Mouse (Mus musculus) gastrocnemius, postnatal 14 days (tissue): ENCODE data around the gene Dab2. TPM values are rescaled to one million over a fixed set of nuclear protein-coding genes. Genes with fewer than 3 reads are reported as not detected.

Experiments
- DNase-seq: peaks from one replicate; pipeline ENCODE4 v3.0.0; 2021; ENCODE audit warnings: mixed read lengths
- intact Hi-C: fragments of 180-260 bp; cut with DNase I; formaldehyde crosslinking; loops from one replicate; pipeline ENCODE4 v1.15.1; 2025; ENCODE audit warnings: low total_unique reads
- total RNA-seq, 2 experiments: library from RNA; stranded (reverse); gene quantifications; 2 replicates each; pipeline ENCODE4 v1.2.3; 2021

Gene Dab2
- total RNA-seq, 2 experiments from 2014 or later, result 19.5 to 31.1 TPM

GRCm38 (mm10) chr15:6444452-6444851 lies 144.9 kb downstream of the Dab2 start:
- DNase-seq, result no peak
- intact Hi-C loops, result no loop called here

GRCm38 (mm10) chr15:6445135-6445534 lies 145.5 kb downstream of the Dab2 start, which contains the start of gene C9:
TSS of gene C9 (plus strand) at chr15:6445327.
- intact Hi-C loops, result no loop called here
- DNase-seq, result no peak

- intact Hi-C loops, result no loop called here
- no peak for DNase-seq
These were observed 146.6 kb downstream of the Dab2 start for GRCm38 (mm10) chr15:6446181-6446580.

GRCm38 (mm10) chr15:6448892-6449291 lies 149.3 kb downstream of the Dab2 start:
- intact Hi-C loops, result no loop called here
- no peak for DNase-seq

GRCm38 (mm10) chr15:6454461-6454860 lies 154.9 kb downstream of the Dab2 start:
- DNase-seq, result no peak
- intact Hi-C loops, result loop anchor here (1.0 kb wide), 1 partner anchor 65 kb away; no protein-coding TSS in a partner anchor

GRCm38 (mm10) chr15:6461381-6461780 lies 161.8 kb downstream of the Dab2 start:
- no peak for DNase-seq
- intact Hi-C loops, result no loop called here

GRCm38 (mm10) chr15:6463361-6463923 lies 163.9 kb downstream of the Dab2 start:
- no peak for DNase-seq
- intact Hi-C loops, result no loop called here

- intact Hi-C loops, result no loop called here
- DNase-seq, result no peak
These were observed 167.4 kb downstream of the Dab2 start for GRCm38 (mm10) chr15:6466995-6467394.

GRCm38 (mm10) chr15:6468845-6469244 lies 169.3 kb downstream of the Dab2 start:
- intact Hi-C loops, result no loop called here
- DNase-seq, result no peak

GRCm38 (mm10) chr15:6469384-6469783 lies 169.8 kb downstream of the Dab2 start:
- intact Hi-C loops, result no loop called here
- DNase-seq, result no peak

GRCm38 (mm10) chr15:6483561-6483960 lies 184.0 kb downstream of the Dab2 start:
- intact Hi-C loops, result no loop called here
- no peak for DNase-seq

Other genes starting within 250 kb of the Dab2 start
- gene C9, start 145.5 kb downstream of the Dab2 start, total RNA-seq, result not detected
- 1 to 10 TPM; 2.0 to 3.4 TPM for gene Fyb, start 223.1 kb downstream of the Dab2 start, total RNA-seq